Mouse (Mus musculus): ENCODE measurements at regions not wholly inside any gene's neighbourhood (a gene's known extent, or its start where the extent isn't known, plus 50 kb on each side); places are given as distances from the start of the nearest gene placed in this dataset.
"Not testable (repeated sequence)": the region's sequence is repeated elsewhere in the genome, so short reads cannot be mapped to it uniquely, and the experiment has no call there.

DNA sequence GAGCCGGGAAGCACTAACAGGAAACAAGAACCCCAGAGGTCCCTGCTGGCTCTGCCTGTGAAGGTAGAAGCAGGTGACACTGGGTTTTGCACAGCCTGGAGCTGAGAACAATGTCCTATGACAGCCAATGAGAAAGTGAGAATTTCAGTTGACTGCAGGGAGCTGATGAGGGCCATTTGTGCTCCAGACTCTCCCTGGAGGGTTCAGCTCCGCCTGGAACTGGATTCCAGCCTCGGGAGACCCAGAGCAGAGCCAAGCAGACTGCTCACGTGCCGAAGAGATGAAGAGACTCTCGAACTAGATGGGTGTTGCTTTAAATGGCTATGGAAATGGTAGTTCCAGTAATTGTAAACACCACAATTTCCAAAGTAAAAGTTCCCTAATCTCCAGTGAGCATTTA is 93.5 kb downstream of the Cand1 start:
- no peak for DNase-seq

DNA sequence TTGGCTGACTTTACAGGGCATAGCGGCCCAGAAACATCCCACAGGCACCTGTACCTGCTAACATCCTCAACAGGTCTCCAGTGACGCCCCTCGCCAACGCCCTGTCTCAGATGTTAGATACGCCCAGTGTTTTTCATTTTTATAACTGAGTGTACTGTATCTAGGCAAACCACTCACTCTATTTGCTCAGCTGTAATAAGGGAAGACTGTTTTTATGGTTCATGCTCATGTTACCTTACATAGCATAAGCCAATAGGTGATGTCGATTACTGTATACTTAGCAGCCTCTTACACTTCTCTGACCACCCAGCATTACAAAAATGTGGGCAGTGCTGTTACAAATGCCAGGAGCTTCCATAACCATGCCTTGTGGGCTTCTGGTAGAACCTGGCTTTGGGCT is 97.0 kb downstream of the Cand1 start:
- no peak for DNase-seq

- no peak for DNase-seq
These were observed 97.5 kb downstream of the Cand1 start for GRCm38 (mm10) chr10:119142307-119142706.

GRCm38 (mm10) chr10:119138237-119138636 is 101.6 kb downstream of the Cand1 start:
- no peak for DNase-seq

- DNase-seq: no peak
These were observed 104.3 kb downstream of the Cand1 start for GRCm38 (mm10) chr10:119135489-119135924.

- DNase-seq: no peak
These were observed 104.9 kb downstream of the Cand1 start for GRCm38 (mm10) chr10:119134797-119135488.

- no peak for DNase-seq
These were observed 107.9 kb downstream of the Cand1 start for GRCm38 (mm10) chr10:119131977-119132376.

GRCm38 (mm10) chr10:119130676-119131075 is 109.2 kb downstream of the Cand1 start:
- DNase-seq: no peak

DNA sequence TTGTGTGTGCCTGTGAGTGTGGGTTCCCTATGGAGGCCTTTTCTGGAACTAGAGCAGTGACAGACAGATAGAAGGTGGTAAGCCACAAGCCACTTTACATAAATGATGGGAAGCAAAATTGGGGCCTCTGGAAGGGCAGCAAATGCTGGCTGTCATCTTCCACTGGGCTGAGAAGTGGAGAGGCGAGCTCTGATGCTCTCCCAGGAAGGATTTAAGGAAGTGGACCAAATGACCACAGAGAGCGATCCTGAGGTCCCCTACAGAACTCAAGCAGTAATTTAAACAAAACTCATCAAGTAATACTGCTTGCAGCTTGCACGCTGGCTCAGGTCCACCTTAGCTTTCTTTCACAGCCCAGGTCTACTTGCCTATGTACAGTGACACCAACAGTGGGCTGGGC is 111.8 kb downstream of the Cand1 start:
- no peak for DNase-seq

DNA sequence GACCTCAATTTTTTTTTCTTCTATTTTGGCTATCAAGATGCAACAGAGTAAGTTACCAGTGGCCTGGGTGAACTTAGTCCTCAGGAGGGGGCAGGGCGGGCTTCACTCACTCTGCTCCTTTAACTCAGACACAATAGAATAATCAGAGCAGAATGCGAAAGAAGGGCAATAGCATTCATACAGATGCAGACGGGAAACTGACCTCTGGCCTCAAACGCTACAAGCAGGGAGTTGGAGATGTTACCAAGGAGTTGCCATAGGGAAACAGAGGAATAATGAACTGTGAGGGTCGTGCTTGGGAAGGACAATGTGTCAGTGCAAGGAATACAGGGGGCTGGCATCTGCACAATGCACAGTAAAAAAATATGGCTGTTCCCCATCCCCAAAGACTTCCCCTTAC is 116.3 kb downstream of the Cand1 start:
- DNase-seq: no peak

- no peak for DNase-seq
These were observed 117.5 kb downstream of the Cand1 start for GRCm38 (mm10) chr10:119122347-119122746.

- no peak for DNase-seq
These were observed 118.3 kb downstream of the Cand1 start for GRCm38 (mm10) chr10:119121575-119121974.

- DNase-seq: no peak
These were observed 122.9 kb downstream of the Cand1 start for GRCm38 (mm10) chr10:119116843-119117390.

- DNase-seq: not testable (repeated sequence)
These were observed 124.7 kb downstream of the Cand1 start for GRCm38 (mm10) chr10:119115200-119115599.

GRCm38 (mm10) chr10:119114653-119115052 is 125.2 kb downstream of the Cand1 start:
- no peak for DNase-seq

GRCm38 (mm10) chr10:119111886-119112285 is 128.0 kb downstream of the Cand1 start:
- no peak for DNase-seq

DNA sequence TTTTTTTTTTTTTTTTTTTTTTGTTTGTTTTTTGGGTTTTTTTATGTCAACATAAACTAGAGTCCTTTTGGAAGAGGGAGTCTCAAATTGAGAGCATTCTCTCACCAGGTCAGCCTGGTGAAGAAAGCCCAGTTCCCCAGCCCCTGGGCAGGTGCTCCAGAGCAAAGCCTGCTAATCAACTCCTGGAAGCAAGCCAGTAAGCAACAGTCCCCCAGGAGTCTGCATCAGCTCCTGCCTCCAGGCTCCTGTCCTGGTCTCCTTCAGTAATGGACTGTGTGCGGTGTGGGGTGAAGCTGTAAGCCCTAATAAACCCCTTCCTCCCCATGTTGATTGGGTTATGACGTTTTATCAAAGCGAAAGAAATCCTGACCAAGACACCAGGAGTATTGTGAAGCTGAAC is 128.4 kb downstream of the Cand1 start:
- DNase-seq: no peak

GRCm38 (mm10) chr10:119110614-119111013 is 129.2 kb downstream of the Cand1 start:
- no peak for DNase-seq

GRCm38 (mm10) chr10:119109207-119109606 is 130.6 kb downstream of the Cand1 start:
- DNase-seq: no peak

GRCm38 (mm10) chr10:119107728-119108127 is 132.1 kb downstream of the Cand1 start:
- DNase-seq: no peak

DNA sequence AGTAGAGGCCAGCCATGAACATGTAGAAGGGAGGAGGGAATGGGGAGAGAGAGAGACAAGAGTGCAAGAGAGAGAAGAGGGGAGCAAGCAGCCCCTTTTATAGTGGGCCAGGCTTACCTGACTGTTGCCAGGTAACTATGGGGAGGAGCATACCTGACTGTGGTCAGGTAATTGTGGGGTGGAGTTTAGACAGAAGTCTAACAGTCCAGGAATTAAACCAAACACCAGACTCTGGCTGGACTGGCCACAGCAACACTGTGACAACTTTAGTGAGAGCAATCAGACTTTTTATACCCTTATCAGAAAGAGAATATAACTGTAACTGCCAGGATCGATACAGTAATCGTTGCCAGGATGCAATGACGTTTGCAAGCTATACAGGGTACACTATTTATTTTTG is 133.8 kb downstream of the Cand1 start:
- no peak for DNase-seq

- no peak for DNase-seq
These were observed 134.5 kb downstream of the Cand1 start for GRCm38 (mm10) chr10:119105279-119105881.

DNA sequence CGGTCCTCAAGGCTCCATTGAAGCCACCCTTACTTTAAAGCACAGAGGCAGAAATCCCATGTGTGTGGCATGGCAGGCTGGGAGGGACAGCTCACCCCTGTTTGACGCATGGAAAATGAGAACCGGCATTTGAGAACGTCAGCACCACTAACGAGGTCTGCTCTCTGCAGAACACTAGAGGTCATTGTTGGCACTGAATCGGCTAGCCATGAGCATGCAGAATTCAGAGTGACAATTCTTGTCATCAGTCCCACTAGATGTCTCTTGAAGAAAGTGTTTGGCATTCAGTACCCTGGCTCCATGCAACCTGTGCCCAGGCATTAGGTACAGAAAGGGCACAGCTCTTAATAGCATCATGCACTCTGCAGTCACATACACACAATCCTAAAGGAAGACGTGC is 139.3 kb downstream of the Cand1 start:
- DNase-seq: peak; percentile 5 to 13

All from adrenal gland, postnatal 36 days (tissue).